Mouse (Mus musculus) adipocyte (in vitro differentiated cells): ENCODE measurements around the gene Ppp1r16b.
A peak's percentile ranks its signal among the peaks of the same experiment; 100 is the strongest.

Source experiments
- DNase-seq: peaks from one replicate; pipeline ENCODE4 v3.0.0-alpha.2; 2016; ENCODE audit warnings: low spot score

The Ppp1r16b gene

GRCm38 (mm10) chr2:158770126-158770757 lies 105.0 kb downstream of the Ppp1r16b start:
- DNase-seq, result peak; percentile 80

- DNase-seq, result no peak
Observed at GRCm38 (mm10) chr2:158771066-158771763, 106.0 kb downstream of the Ppp1r16b start.

- no peak for DNase-seq
Observed at GRCm38 (mm10) chr2:158772808-158773207, 107.6 kb downstream of the Ppp1r16b start.

GRCm38 (mm10) chr2:158774886-158775285 lies 109.7 kb downstream of the Ppp1r16b start:
- DNase-seq, result no peak

GRCm38 (mm10) chr2:158776716-158777115 lies 111.5 kb downstream of the Ppp1r16b start:
- DNase-seq, result peak; percentile 33

GRCm38 (mm10) chr2:158777490-158777889 lies 112.3 kb downstream of the Ppp1r16b start:
- DNase-seq, result no peak

- DNase-seq, result no peak
Observed at GRCm38 (mm10) chr2:158778349-158778748, 113.2 kb downstream of the Ppp1r16b start.

- peak; percentile 21 for DNase-seq
Observed at GRCm38 (mm10) chr2:158781126-158781525, 115.9 kb downstream of the Ppp1r16b start.

GRCm38 (mm10) chr2:158786927-158787795 lies 122.0 kb downstream of the Ppp1r16b start:
- DNase-seq, result peak; percentile 28

- peak; percentile 99 for DNase-seq
Observed at GRCm38 (mm10) chr2:158794494-158795004, 129.4 kb downstream of the Ppp1r16b start, which contains the start of gene Dhx35. Dhx35 (plus strand) TSS chr2:158794807.

GRCm38 (mm10) chr2:158795043-158795442 lies 129.8 kb downstream of the Ppp1r16b start:
- no peak for DNase-seq

GRCm38 (mm10) chr2:158795875-158796274 lies 130.7 kb downstream of the Ppp1r16b start:
- no peak for DNase-seq

GRCm38 (mm10) chr2:158799328-158799727 lies 134.1 kb downstream of the Ppp1r16b start:
- no peak for DNase-seq

GRCm38 (mm10) chr2:158800788-158801187 lies 135.6 kb downstream of the Ppp1r16b start:
- DNase-seq, result no peak

GRCm38 (mm10) chr2:158803575-158803974 lies 138.4 kb downstream of the Ppp1r16b start:
- DNase-seq, result no peak

GRCm38 (mm10) chr2:158815686-158816085 lies 150.5 kb downstream of the Ppp1r16b start:
- no peak for DNase-seq
